Mouse (Mus musculus): ENCODE data around the gene Gm10337.

Gene Gm10337

GRCm38 (mm10) chr15:102552599-102552998, 49.1 kb downstream of the Gm10337 start:
- DNase-seq (ENCODE audit: low spot score) = no peak

All from testis, postnatal 14 days (tissue).